Mouse (Mus musculus) CH12.LX (cell line): Measurements from ENCODE around the gene Tnfsf10.

Source experiments
- CTCF ChIP-seq, 2 experiments: IDR thresholded peaks in 1 of 2; conservative IDR thresholded peaks in 1 of 2; 2 replicates each; pipeline ENCODE4 v1.5.1; 2011 to 2012; ENCODE audit warnings: low read depth in 2 of 2, low read length in 2 of 2, improper control_type of control experiment in 1 of 2, inconsistent platforms in 1 of 2, mild to moderate bottlenecking in 1 of 2, moderate library complexity in 1 of 2
- NRF1 ChIP-seq: IDR thresholded peaks from 2 replicates; pipeline ENCODE4 v1.6.1; 2014; ENCODE audit warnings: low read depth, mild to moderate bottlenecking, inconsistent platforms, low read length, improper control_type of control experiment, moderate library complexity
- TCF12 ChIP-seq: IDR thresholded peaks from 2 replicates; pipeline ENCODE4 v1.6.1; 2014; ENCODE audit warnings: low read depth, mild to moderate bottlenecking, inconsistent platforms, low read length, improper control_type of control experiment
- USF2 ChIP-seq: conservative IDR thresholded peaks from 2 replicates; pipeline ENCODE4 v1.6.1; 2011; ENCODE audit warnings: low read depth, low read length, improper control_type of control experiment
- ZKSCAN1 ChIP-seq: IDR thresholded peaks from 2 replicates; pipeline ENCODE4 v1.6.1; 2012; ENCODE audit warnings: low read depth, inconsistent platforms, low read length, improper control_type of control experiment, borderline replicate concordance
- ZMIZ1 ChIP-seq: IDR thresholded peaks from 2 replicates; pipeline ENCODE4 v1.6.1; 2012; ENCODE audit warnings: low read depth, mild to moderate bottlenecking, inconsistent platforms, low read length, improper control_type of control experiment

DNA sequence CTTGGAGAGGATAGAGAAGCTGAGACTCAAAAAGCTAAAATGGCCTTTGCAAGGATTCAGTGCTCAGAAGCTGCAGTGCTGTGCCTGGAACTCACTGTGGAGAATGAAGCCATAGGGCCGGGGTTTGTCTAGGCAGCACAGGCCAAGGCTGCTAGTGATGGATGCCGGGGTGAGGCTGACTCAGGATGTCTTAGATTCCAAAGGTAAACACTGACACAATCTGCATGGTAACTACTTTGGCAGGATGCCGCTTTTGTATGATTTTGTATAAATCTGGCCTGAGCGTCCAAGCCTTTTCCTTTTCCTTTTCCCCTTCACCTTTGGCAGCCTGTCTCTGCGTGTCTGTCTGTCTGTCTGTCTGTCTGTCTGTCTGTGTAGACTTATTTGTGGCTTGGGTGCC, 49.5 kb upstream of the Tnfsf10 start:
- TF ChIP-seq USF2: no peak
- no peak for TF ChIP-seq ZKSCAN1
- no peak for TF ChIP-seq NRF1
- no peak for TF ChIP-seq TCF12
- no peak for TF ChIP-seq CTCF (conservative IDR thresholded peaks at IDR 0.05 in 1 of 2, IDR thresholded peaks at IDR 0.05 in 1 of 2; ENCODE audit: low read depth in 2 of 2, low read length in 2 of 2)
- no peak for TF ChIP-seq ZMIZ1
